Mouse (Mus musculus): ENCODE data around the gene Mapkbp1.

DNA sequence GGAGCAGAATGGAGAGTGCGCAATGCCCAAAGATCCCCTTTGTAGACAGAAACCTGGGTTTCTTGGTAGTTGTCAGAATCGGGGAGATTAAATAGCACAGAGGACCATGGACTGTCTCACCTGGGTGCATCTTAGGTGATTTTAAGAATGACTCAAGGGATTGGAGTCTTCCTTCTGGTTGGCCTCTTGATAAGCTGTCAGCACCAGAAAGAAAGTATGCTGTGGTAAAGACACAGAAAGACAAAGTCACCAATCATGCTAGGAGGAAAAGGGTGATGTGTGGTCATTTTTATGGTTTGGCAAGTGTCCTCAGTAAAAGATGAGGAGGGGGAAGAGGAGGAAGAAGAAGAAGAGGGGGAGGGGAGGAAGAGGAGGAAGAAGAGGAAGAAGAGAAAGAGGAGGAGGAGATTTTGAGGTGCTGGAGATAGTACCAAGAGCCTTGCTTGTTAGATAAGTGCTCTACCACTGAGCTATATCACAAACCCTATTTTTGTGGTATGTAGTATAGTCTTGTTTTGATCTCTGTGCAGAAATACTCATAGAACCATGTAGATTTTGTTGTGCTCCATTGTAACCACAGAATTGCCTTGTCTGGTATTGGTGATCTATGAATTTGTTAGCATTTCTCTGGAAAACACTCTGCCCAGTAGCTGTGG, 41.5 kb downstream of the Mapkbp1 start:
- TF ChIP-seq CTCF (IDR thresholded peaks at IDR 0.05; ENCODE audit: low read depth) (no peak), EP300 (optimal IDR thresholded peaks at IDR 0.05) (no peak)

Data from stomach, postnatal 0 days (tissue).